Mouse (Mus musculus) erythroblast, embryonic 14.5 days (primary cell): ENCODE results near the gene Tada1.

ENCODE experiments used
- GATA1 ChIP-seq: IDR thresholded peaks from 2 replicates; pipeline ENCODE4 v1.6.1; 2012; ENCODE audit warnings: low read length, inconsistent platforms, mixed read lengths
- TAL1 ChIP-seq: IDR thresholded peaks from 3 replicates; pipeline ENCODE4 v1.6.1; 2012; ENCODE audit warnings: low read length, inconsistent platforms, mixed read lengths

DNA sequence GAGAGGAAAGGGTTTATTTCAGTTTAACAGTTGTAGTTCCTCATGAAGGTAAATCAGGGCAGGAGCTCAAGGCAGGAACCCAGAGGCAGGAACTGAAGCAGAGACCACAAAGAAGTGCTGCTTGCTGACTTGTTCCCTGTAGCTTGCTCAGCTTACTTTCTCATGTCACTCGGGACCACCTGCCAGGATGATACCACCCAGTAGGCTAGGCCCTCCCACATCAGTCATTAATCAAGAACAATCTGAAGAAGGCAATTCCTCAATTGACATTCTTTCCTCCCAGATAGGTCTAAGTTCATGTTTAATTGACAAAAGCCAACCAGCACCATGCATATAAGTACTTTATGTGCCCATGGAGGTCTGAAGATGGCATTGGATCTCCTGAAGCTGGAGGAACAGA, 32.6 kb downstream of the Tada1 start:
- TF ChIP-seq TAL1 (no peak), GATA1 (no peak)
